Mouse (Mus musculus) forebrain, embryonic 11.5 days (tissue): Measurements from ENCODE around the gene Tmem104. TPM values are rescaled to one million over a fixed set of nuclear protein-coding genes. Genes with fewer than 3 reads are reported as not detected.

Source experiments
- ATAC-seq: fragments of 200-750 bp; cut with Nextera tagmentation; replicated peaks from 2 replicates; pipeline ENCODE4 v1.8.0; 2017; ENCODE audit warnings: moderate TSS enrichment; ENCODE audit not compliant: low FRiP score
- DNase-seq: peaks from one replicate; pipeline ENCODE4 v3.0.0-alpha.2; 2017; ENCODE audit warnings: low spot score
- H3K27ac ChIP-seq: fragments of 300-500 bp; sonication (generic); 2 replicates; pipeline ENCODE4 v1.5.1; 2014; ENCODE audit warnings: low read depth, low read length
- H3K27me3 ChIP-seq: fragments of 300-500 bp; sonication (generic); 2 replicates; pipeline ENCODE4 v1.6.1; 2014; ENCODE audit warnings: mild to moderate bottlenecking, low read length, mixed read lengths; ENCODE audit not compliant: control insufficient read depth, insufficient read depth
- H3K36me3 ChIP-seq: fragments of 300-500 bp; sonication (generic); 2 replicates; pipeline ENCODE4 v1.6.1; 2014; ENCODE audit warnings: mild to moderate bottlenecking, low read length, moderate library complexity, mixed read lengths; ENCODE audit not compliant: control insufficient read depth, insufficient read depth
- H3K4me1 ChIP-seq: fragments of 300-500 bp; sonication (generic); replicated peaks from 2 replicates; pipeline ENCODE4 v1.6.1; 2014; ENCODE audit warnings: low read length, mixed read lengths; ENCODE audit not compliant: control insufficient read depth, insufficient read depth
- H3K4me2 ChIP-seq: fragments of 300-500 bp; sonication (generic); 2 replicates; pipeline ENCODE4 v1.6.1; 2014; ENCODE audit warnings: low read depth, mild to moderate bottlenecking, low read length, moderate library complexity, mixed read lengths; ENCODE audit not compliant: severe bottlenecking
- H3K4me3 ChIP-seq: fragments of 300-500 bp; sonication (generic); 2 replicates; pipeline ENCODE4 v1.5.1; 2014; ENCODE audit warnings: low read depth, low read length
- H3K9ac ChIP-seq: fragments of 300-500 bp; sonication (generic); 2 replicates; pipeline ENCODE4 v1.6.1; 2014; ENCODE audit warnings: low read length
- H3K9me3 ChIP-seq: fragments of 300-500 bp; sonication (generic); 2 replicates; pipeline ENCODE4 v1.6.1; 2016; ENCODE audit warnings: low read length, mixed read lengths; ENCODE audit not compliant: control insufficient read depth
- WGBS: fragments of 180-500 bp; shearing (Covaris S2); extraction: QIAGEN DNeasy Blood & Tissue Kit; methylation state at CpG from one replicate; pipeline ENCODE4 v1.1.7; 2014; 5-methylcytosine and 5-hydroxymethylcytosine counted together
- polyA plus RNA-seq: library from polyadenylated mRNA; unstranded; fragments of >200 nt; fragmentation: Nextera tagmentation; extraction: Ambion mirVana; gene quantifications from 2 replicates; pipeline ENCODE4 v1.2.1, GENCODE M21; 2014

The Tmem104 gene
- polyA plus RNA-seq, 1 experiment from 2014 or later: 9.2 TPM

DNA sequence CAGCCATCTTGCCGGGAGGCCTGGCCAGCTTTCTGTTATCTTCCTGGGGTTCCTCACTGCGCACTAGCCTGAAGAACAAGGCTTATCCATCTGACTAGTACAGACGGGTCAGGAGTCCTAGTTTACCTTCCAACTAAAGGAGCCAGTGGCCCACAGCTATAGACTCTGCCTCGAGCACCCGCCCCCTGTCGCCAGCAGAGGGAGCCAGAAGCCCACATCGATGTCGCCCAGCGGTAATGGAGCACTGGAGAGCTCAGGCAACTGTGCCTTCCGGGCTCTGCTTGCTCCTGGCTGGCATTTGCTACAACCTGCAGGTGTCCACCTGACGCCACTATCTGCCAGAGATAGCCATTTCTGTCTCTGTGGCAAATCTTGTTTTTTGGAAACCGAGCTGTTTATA, 15.0 kb downstream of the Tmem104 start:
- Histone ChIP-seq H3K27ac (no peak overlapping the region), H3K4me2 (no peak overlapping the region), H3K9ac (no peak overlapping the region), H3K4me3 (no peak overlapping the region), H3K9me3 (no peaks in the 10 kb centered on the region), H3K36me3 (no peaks in the 10 kb centered on the region; the same call in 1 of the 2 replicates), H3K27me3 (no peaks in the 10 kb centered on the region), H3K4me1 (no peaks in the 10 kb centered on the region)
- 19% methylated on average over 12 of the region's 12 CpGs for WGBS
- DNase-seq (peak; percentile 92), ATAC-seq (0 out of 2 replicates have a peak, but pooled peaks have one; percentile 73)

DNA sequence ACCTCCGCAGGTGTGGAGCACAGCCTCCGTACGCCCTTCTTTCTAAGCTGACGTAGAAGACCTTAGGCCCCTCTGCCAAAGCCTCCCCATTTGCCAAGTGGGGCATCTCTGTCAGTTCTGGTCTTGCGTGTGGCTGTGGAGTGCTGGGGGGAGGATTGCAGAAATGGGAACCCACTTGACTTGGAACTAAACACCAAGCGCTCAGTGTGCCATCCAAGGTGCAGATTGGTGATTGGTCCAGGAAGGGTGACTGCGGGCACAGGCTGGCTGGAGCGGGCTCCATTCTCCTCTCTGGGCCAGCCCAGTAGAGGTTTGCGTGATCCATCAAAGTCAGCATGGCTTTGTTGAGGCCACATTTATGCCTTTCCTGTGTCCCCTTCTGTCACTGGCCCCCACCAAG, 15.5 kb downstream of the Tmem104 start:
- ATAC-seq (no peak), DNase-seq (no peak)
- H3K4me3 ChIP-seq: no peak overlapping the region
- H3K9me3 ChIP-seq: no peaks in the 10 kb centered on the region
- H3K4me1 ChIP-seq: no peaks in the 10 kb centered on the region
- no peak overlapping the region for H3K27ac ChIP-seq
- H3K36me3 ChIP-seq: no peaks in the 10 kb centered on the region; the same call in 1 of the 2 replicates
- H3K4me2 ChIP-seq: no peak overlapping the region
- 92% methylated on average over 9 of the region's 9 CpGs for WGBS
- no peaks in the 10 kb centered on the region for H3K27me3 ChIP-seq
- H3K9ac ChIP-seq: no peak overlapping the region

- no peak for ATAC-seq
- no peaks in the 10 kb centered on the region for H3K4me1 ChIP-seq
Measured at GRCm38 (mm10) chr11:115208126-115208525, 20.8 kb downstream of the Tmem104 start.

DNA sequence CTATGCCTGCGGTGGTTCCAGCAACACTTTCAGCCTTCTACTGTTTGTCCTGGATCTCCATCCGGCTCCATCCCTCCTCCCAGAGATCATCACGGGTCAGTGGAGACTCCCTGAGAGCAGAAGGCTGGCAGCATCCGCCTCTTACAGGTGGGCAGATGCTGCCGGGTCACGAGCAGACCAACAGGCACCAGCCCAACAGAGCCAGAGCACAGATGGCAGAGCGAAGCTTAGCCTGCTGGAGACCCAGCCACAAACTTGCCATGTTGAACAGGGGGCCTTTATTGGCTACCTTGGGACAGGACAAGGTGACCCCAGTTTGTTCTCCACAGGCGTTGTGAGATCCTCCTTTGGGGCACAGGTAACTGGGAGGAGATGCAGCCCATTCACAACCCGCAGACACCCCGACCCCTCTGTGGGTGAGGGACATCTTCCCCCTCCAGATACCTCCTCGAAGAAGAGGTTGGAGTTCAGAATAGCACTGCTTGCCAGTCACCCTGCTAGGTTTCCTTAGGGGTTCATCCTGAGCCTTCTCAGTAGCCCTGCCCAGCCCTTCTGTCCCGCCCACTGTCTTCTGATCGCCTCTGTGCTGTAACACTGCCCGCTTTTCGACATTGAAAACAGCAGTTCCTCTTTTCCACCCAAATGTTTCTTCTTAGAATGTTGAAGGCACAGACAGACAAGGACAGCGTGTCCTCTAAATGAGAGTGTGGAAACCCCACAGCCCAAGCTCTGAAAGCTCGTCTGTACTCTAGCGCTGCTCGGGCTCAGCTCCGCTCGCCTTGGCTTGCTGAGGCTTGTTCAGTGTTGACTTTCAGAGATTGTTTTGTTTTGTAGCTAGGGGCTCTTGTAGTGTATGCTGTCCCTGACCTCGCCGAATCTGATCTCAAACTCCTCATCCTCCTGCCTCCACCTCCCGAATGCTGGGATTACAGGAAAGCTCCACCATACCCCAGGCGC, 21.8 kb downstream of the Tmem104 start:
- 79% methylated on average over 25 of the region's 25 CpGs for WGBS
- Histone ChIP-seq H3K27ac (no peak overlapping the region), H3K4me3 (no peak overlapping the region), H3K27me3 (no peaks in the 10 kb centered on the region), H3K9me3 (no peaks in the 10 kb centered on the region), H3K9ac (no peak overlapping the region), H3K4me2 (no peak overlapping the region), H3K4me1 (no peaks in the 10 kb centered on the region), H3K36me3 (no peaks in the 10 kb centered on the region; the same call in 1 of the 2 replicates)
- no peak for DNase-seq
- ATAC-seq: no peak

More at GRCm38 (mm10) chr11:115208126-115208525, 20.8 kb downstream of the Tmem104 start:
- H3K36me3 ChIP-seq: no peaks in the 10 kb centered on the region; the same call in 1 of the 2 replicates
- H3K4me2 ChIP-seq: no peak overlapping the region
- H3K4me3 ChIP-seq: no peak overlapping the region
- 83% methylated on average over 12 of the region's 12 CpGs for WGBS
- H3K9me3 ChIP-seq: no peaks in the 10 kb centered on the region
- H3K9ac ChIP-seq: no peak overlapping the region
- no peak for DNase-seq
- no peak overlapping the region for H3K27ac ChIP-seq
- no peaks in the 10 kb centered on the region for H3K27me3 ChIP-seq

- no peak overlapping the region for H3K9ac ChIP-seq
- DNase-seq (no peak), ATAC-seq (no peak)
- H3K4me2 ChIP-seq: no peak overlapping the region
- WGBS: 75% methylated on average over 7 of the region's 7 CpGs
- no peaks in the 10 kb centered on the region for H3K27me3 ChIP-seq
- H3K27ac ChIP-seq: no peak overlapping the region
- H3K4me3 ChIP-seq: no peak overlapping the region
- no peaks in the 10 kb centered on the region; the same call in 1 of the 2 replicates for H3K36me3 ChIP-seq
- H3K9me3 ChIP-seq: no peaks in the 10 kb centered on the region
- no peaks in the 10 kb centered on the region for H3K4me1 ChIP-seq
Measured at GRCm38 (mm10) chr11:115209958-115210357, 22.7 kb downstream of the Tmem104 start.

DNA sequence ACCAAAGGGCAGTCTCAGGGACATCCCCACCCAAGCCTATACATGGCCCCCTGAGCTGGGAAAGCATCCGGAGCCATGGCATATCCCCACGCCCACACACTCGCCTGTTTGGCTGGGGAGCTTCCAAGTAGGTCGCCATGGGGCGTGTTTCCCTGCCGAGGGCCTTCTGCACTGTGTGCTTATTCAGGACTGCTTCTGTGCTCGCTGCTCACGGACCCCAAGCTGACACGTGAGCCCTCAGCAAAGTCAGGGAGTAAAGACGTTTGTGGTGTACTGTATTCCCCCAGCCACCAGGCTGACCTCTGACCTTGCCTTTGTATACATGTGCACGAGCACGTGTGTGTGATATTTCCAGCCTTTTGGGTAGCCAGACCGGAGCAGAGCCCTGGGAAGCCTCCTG, 24.8 kb downstream of the Tmem104 start:
- no peaks in the 10 kb centered on the region for H3K9me3 ChIP-seq
- DNase-seq (no peak), ATAC-seq (no peak)
- H3K27me3 ChIP-seq: no peaks in the 10 kb centered on the region
- no peak overlapping the region for H3K9ac ChIP-seq
- no peak overlapping the region for H3K4me2 ChIP-seq
- WGBS: 66% methylated on average over 13 of the region's 13 CpGs
- H3K4me3 ChIP-seq: no peak overlapping the region
- no peak overlapping the region for H3K27ac ChIP-seq
- no peaks in the 10 kb centered on the region for H3K4me1 ChIP-seq
- no peaks in the 10 kb centered on the region for H3K36me3 ChIP-seq

- Histone ChIP-seq H3K27me3 (no peaks in the 10 kb centered on the region), H3K4me1 (no peaks in the 10 kb centered on the region), H3K36me3 (no peaks in the 10 kb centered on the region), H3K9ac (no peak overlapping the region), H3K27ac (no peak overlapping the region), H3K9me3 (no peaks in the 10 kb centered on the region), H3K4me3 (no peak overlapping the region), H3K4me2 (no peak overlapping the region)
- no peak for ATAC-seq
- 52% methylated on average over 5 of the region's 5 CpGs for WGBS
- no peak for DNase-seq
Measured at GRCm38 (mm10) chr11:115215123-115215522, 27.8 kb downstream of the Tmem104 start.

DNA sequence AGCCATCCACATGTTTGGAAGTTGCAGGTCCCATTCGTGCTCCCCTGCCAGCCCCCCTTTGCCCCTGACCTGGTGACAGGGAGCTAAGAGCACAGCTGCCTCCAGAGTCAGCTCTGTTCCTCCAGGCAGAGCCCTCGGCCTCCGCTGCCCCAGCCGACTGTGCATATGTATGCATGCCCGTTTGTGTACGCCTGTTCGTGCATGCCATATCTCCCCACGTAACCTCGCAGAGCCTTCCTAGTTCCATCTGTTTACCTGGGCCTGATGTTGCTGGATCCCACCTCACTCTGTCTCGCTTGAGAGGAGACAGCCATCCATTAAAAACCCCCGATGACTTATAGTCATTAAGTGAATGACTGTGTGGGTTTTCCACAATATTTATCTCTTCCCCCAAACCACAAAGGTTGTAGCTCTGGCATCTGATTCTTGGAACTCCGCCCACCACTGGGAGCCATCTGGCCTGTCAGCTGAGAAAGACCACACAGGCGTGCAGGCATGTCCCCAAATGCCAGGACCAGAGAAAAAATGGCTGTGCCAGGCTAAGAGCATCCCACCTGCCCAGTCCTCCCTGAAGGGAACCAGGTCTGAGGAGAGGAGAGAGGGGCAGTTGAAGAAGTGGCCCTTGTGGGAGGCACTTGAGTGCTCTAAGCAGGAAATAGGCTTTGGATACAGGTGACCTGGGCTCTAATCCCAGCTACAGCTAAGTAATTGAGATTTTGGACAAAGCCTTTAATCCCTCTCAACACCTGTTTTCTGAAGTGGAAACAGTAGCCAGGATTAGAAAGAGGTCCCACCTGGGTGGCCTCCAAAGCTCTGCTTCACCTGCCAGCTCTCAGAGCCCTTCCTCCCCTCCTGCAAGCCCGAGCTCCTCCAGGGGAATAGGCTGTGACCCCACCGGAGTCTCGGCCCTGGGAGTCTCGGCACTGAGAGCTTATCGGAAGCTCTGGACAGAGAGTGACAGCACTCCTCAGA, 30.4 kb downstream of the Tmem104 start:
- H3K9me3 ChIP-seq: no peaks in the 10 kb centered on the region
- no peak overlapping the region for H3K4me2 ChIP-seq
- no peak overlapping the region for H3K9ac ChIP-seq
- DNase-seq (no peak), ATAC-seq (no peak)
- 66% methylated on average over 18 of the region's 18 CpGs for WGBS
- H3K27ac ChIP-seq: no peak overlapping the region
- no peaks in the 10 kb centered on the region for H3K4me1 ChIP-seq
- H3K27me3 ChIP-seq: no peaks in the 10 kb centered on the region
- H3K4me3 ChIP-seq: no peak overlapping the region
- H3K36me3 ChIP-seq: no peaks in the 10 kb centered on the region
